Comparison of ENCODE assay signal across 8 mouse cellular contexts in genomic region chr6:145768671-145769292, GRCm38 (mm10). TPM values are rescaled to one million over a fixed set of nuclear protein-coding genes. Genes with fewer than 3 reads are reported as not detected.
DNase-seq lines count a peak whose midpoint lies in the region; ATAC-seq and TF ChIP-seq lines count a peak whose summit lies in the region.

No protein-coding gene starts in this region.

- H3K36me3 ChIP-seq in forebrain, postnatal 0 days (ENCODE audit: insufficient read depth) = no peaks in the 10 kb centered on the region
- no peaks in the 10 kb centered on the region for H3K36me3 ChIP-seq in intestine, embryonic 16.5 days (ENCODE audit: control insufficient read depth, insufficient read depth, low read length)
- no peaks in the 10 kb centered on the region for H3K36me3 ChIP-seq in stomach, embryonic 14.5 days (ENCODE audit: control insufficient read depth, insufficient read depth, low read length)

- ATAC-seq in forebrain, postnatal 0 days = peak; percentile 50; the same call in 1 of the 2 replicates
- ATAC-seq in intestine, embryonic 16.5 days = peak; percentile 76
- ATAC-seq in stomach, embryonic 14.5 days (ENCODE audit: insufficient number of reproducible peaks, insufficient read depth, low FRiP score, low read depth) = no peak

- WGBS in cerebellum, adult 2 months = 35% methylated on average over 10 of the region's 10 CpGs
- WGBS in forebrain, postnatal 0 days = 39% methylated on average over 10 of the region's 10 CpGs
- WGBS in intestine, embryonic 16.5 days = 47% methylated on average over 10 of the region's 10 CpGs
- 32% methylated on average over 10 of the region's 10 CpGs for WGBS in stomach, embryonic 14.5 days

- intact Hi-C loops in left cerebral cortex, postnatal 25 days (cut with DNase I) = no loop called here

- H3K27ac ChIP-seq in cerebellum, adult 2 months (ENCODE audit: insufficient read depth, low read length) = no peak overlapping the region
- H3K27ac ChIP-seq in forebrain, postnatal 0 days (ENCODE audit: low read depth, low read length) = no peak overlapping the region
- peak overlapping the region; percentile 68; the same call in 1 of the 2 replicates for H3K27ac ChIP-seq in intestine, embryonic 16.5 days (ENCODE audit: low read length)
- peak overlapping the region; percentile 48; the same call in 1 of the 2 replicates for H3K27ac ChIP-seq in stomach, embryonic 14.5 days (ENCODE audit: low read length)

- no peaks in the 10 kb centered on the region for H3K27me3 ChIP-seq in cerebellum, adult 2 months (ENCODE audit: control insufficient read depth, insufficient read depth, low read length)
- no peaks in the 10 kb centered on the region for H3K27me3 ChIP-seq in forebrain, postnatal 0 days (ENCODE audit: insufficient read depth, low read length)
- no peaks in the 10 kb centered on the region for H3K27me3 ChIP-seq in intestine, embryonic 16.5 days (replicated peaks; ENCODE audit: control insufficient read depth, insufficient read depth, low read length)
- H3K27me3 ChIP-seq in stomach, embryonic 14.5 days (ENCODE audit: control insufficient read depth, insufficient read depth, low read length) = no peaks in the 10 kb centered on the region

- TF ChIP-seq POLR2A in cerebellum, adult 2 months (IDR thresholded peaks at IDR 0.05; ENCODE audit: borderline replicate concordance, insufficient read depth, low read length) = no peak

- peaks cover 6% of the 10 kb centered on the region for H3K4me1 ChIP-seq in cerebellum, adult 2 months (ENCODE audit: control insufficient read depth, insufficient read depth, low read length)
- H3K4me1 ChIP-seq in forebrain, postnatal 0 days (ENCODE audit: insufficient read depth) = 0 out of 2 replicates have a peak, but pooled peaks cover 3% of the 10 kb centered on the region
- H3K4me1 ChIP-seq in intestine, embryonic 16.5 days (ENCODE audit: control insufficient read depth, insufficient read depth, low read length) = peaks cover 19% of the 10 kb centered on the region
- H3K4me1 ChIP-seq in stomach, embryonic 14.5 days (ENCODE audit: control insufficient read depth, insufficient read depth, low read length) = peaks cover 16% of the 10 kb centered on the region

- H3K4me3 ChIP-seq in cerebellum, adult 2 months (replicated peaks; ENCODE audit: insufficient read depth, low read depth, low read length) = no peak overlapping the region
- no peak overlapping the region for H3K4me3 ChIP-seq in forebrain, postnatal 0 days (ENCODE audit: low read depth, low read length)
- no peak overlapping the region for H3K4me3 ChIP-seq in intestine, embryonic 16.5 days (ENCODE audit: low read length)
- H3K4me3 ChIP-seq in stomach, embryonic 14.5 days (ENCODE audit: low read depth, low read length) = no peak overlapping the region

- H3K4me2 ChIP-seq in forebrain, postnatal 0 days (ENCODE audit: low read depth) = no peak overlapping the region
- no peak overlapping the region for H3K4me2 ChIP-seq in intestine, embryonic 16.5 days (ENCODE audit: low read depth, low read length)
- H3K4me2 ChIP-seq in stomach, embryonic 14.5 days (replicated peaks; ENCODE audit: low read depth, low read length) = no peak overlapping the region

- no peaks in the 10 kb centered on the region for H3K9me3 ChIP-seq in forebrain, postnatal 0 days (ENCODE audit: low read length)
- no peaks in the 10 kb centered on the region for H3K9me3 ChIP-seq in intestine, embryonic 16.5 days (ENCODE audit: control insufficient read depth, low read length)
- H3K9me3 ChIP-seq in stomach, embryonic 14.5 days (ENCODE audit: control insufficient read depth, low read depth, low read length) = no peaks in the 10 kb centered on the region

- no peak for TF ChIP-seq CTCF in cerebellum, adult 2 months (IDR thresholded peaks at IDR 0.05; ENCODE audit: borderline replicate concordance, insufficient read depth, low read depth, low read length)
- TF ChIP-seq CTCF in forebrain, postnatal 0 days (IDR thresholded peaks at IDR 0.05; ENCODE audit: low read depth) = no peak

- DNase-seq in cerebellum, adult 2 months = peak; percentile 54 to 75
- no peak for DNase-seq in cerebellum, adult 8-10 months
- peak; percentile 89 for DNase-seq in NIH3T3 (ENCODE audit: low read depth)
- no peak for DNase-seq in forebrain, postnatal 0 days
- no peak for DNase-seq in spleen, postnatal 36 days (ENCODE audit: low spot score in 2 of 2)
- no peak for DNase-seq in left cerebral cortex, postnatal 25 days (ENCODE audit: low spot score in 2 of 2)

- H3K9ac ChIP-seq in forebrain, postnatal 0 days = no peak overlapping the region
- H3K9ac ChIP-seq in intestine, embryonic 16.5 days (ENCODE audit: low read depth, low read length) = no peak overlapping the region
- H3K9ac ChIP-seq in stomach, embryonic 14.5 days (replicated peaks; ENCODE audit: low read depth, low read length) = no peak overlapping the region

RNA-seq across cellular contexts. Expression of gene Rassf8, which starts 22.2 kb away (rescaled TPM):
- polyA plus RNA-seq in cerebellum, adult 2 months (2012; rRNA removed) = 31.2 and 38.1 TPM in 2 replicates
- 8.8 and 10.6 TPM in 2 replicates for total RNA-seq in forebrain, postnatal 0 days (2014; rRNA removed)
- polyA plus RNA-seq in forebrain, postnatal 0 days (2015; fragmentation: Nextera tagmentation; extraction: Ambion mirVana) = 2.4 and 2.8 TPM in 2 replicates
- polyA plus RNA-seq in intestine, embryonic 16.5 days (2015; fragmentation: Nextera tagmentation; extraction: Ambion mirVana) = 3.1 and 3.2 TPM in 2 replicates
- polyA plus RNA-seq in stomach, embryonic 14.5 days (2014; fragmentation: Nextera tagmentation; extraction: Ambion mirVana) = 10.5 and 11.4 TPM in 2 replicates
- 10 to 100 TPM; 18.7 to 19.7 TPM for total RNA-seq in left cerebral cortex, postnatal 25 days (2021)

Comparison
In these comparisons a context has a peak if more than half of its experiments do, and no peak if none do; other contexts are left out.
1. DNase-seq: peak in cerebellum, adult 2 months (2 of 2) and NIH3T3 (single experiment); none in cerebellum, adult 8-10 months (single experiment), forebrain, postnatal 0 days (single experiment), spleen, postnatal 36 days (0 of 2) and left cerebral cortex, postnatal 25 days (0 of 2).
2. H3K27ac ChIP-seq: peak in intestine, embryonic 16.5 days (single experiment) and stomach, embryonic 14.5 days (single experiment); none in cerebellum, adult 2 months (single experiment) and forebrain, postnatal 0 days (single experiment).